Mouse (Mus musculus) hindbrain, embryonic 14.5 days (tissue): ENCODE results near the gene Pcolce2. TPM values are rescaled to one million over a fixed set of nuclear protein-coding genes. Genes with fewer than 3 reads are reported as not detected.

ENCODE experiments used
- ATAC-seq: fragments of 200-750 bp; cut with Nextera tagmentation; 2 replicates; pipeline ENCODE4 v1.8.0; 2017; ENCODE audit warnings: moderate number of reproducible peaks, mild to moderate bottlenecking, moderate TSS enrichment, moderate library complexity; ENCODE audit not compliant: low FRiP score
- DNase-seq: peaks from one replicate; pipeline ENCODE4 v3.0.0-alpha.2; 2015; ENCODE audit warnings: low spot score
- H3K27ac ChIP-seq: fragments of 300-500 bp; sonication (generic); 2 replicates; pipeline ENCODE4 v1.5.1; 2014; ENCODE audit warnings: mild to moderate bottlenecking, moderate library complexity
- H3K27me3 ChIP-seq: fragments of 300-500 bp; sonication (generic); 2 replicates; pipeline ENCODE4 v1.6.1; 2014; ENCODE audit warnings: mild to moderate bottlenecking, low read length, mixed read lengths; ENCODE audit not compliant: control insufficient read depth, insufficient read depth
- H3K36me3 ChIP-seq: fragments of 300-500 bp; sonication (generic); replicated peaks from 2 replicates; pipeline ENCODE4 v1.6.1; 2014; ENCODE audit not compliant: control insufficient read depth, insufficient read depth
- H3K4me1 ChIP-seq: fragments of 300-500 bp; sonication (generic); replicated peaks from 2 replicates; pipeline ENCODE4 v1.6.1; 2014; ENCODE audit warnings: antibody characterized with exemption, low read length, mixed read lengths; ENCODE audit not compliant: control insufficient read depth, insufficient read depth
- H3K4me2 ChIP-seq: fragments of 300-500 bp; sonication (generic); replicated peaks from 2 replicates; pipeline ENCODE4 v1.6.1; 2014; ENCODE audit warnings: mild to moderate bottlenecking, moderate library complexity
- H3K4me3 ChIP-seq: fragments of 300-500 bp; sonication (generic); replicated peaks from 2 replicates; pipeline ENCODE4 v1.5.1; 2014; ENCODE audit warnings: mild to moderate bottlenecking, low read length
- H3K9ac ChIP-seq: fragments of 300-500 bp; sonication (generic); 2 replicates; pipeline ENCODE4 v1.6.1; 2014
- H3K9me3 ChIP-seq: fragments of 300-500 bp; sonication (generic); 2 replicates; pipeline ENCODE4 v1.6.1; 2016; ENCODE audit warnings: low read length; ENCODE audit not compliant: control insufficient read depth
- WGBS: fragments of 180-500 bp; shearing (Covaris S2); extraction: QIAGEN DNeasy Blood & Tissue Kit; methylation state at CpG from one replicate; pipeline ENCODE4 v1.1.7; 2014; 5-methylcytosine and 5-hydroxymethylcytosine counted together
- polyA plus RNA-seq: library from polyadenylated mRNA; unstranded; fragments of >200 nt; fragmentation: Nextera tagmentation; extraction: Ambion mirVana; gene quantifications from 2 replicates; pipeline ENCODE4 v1.2.1, GENCODE M21; 2014

Gene Pcolce2
- polyA plus RNA-seq: 2.6 and 2.7 TPM in 2 replicates

DNA sequence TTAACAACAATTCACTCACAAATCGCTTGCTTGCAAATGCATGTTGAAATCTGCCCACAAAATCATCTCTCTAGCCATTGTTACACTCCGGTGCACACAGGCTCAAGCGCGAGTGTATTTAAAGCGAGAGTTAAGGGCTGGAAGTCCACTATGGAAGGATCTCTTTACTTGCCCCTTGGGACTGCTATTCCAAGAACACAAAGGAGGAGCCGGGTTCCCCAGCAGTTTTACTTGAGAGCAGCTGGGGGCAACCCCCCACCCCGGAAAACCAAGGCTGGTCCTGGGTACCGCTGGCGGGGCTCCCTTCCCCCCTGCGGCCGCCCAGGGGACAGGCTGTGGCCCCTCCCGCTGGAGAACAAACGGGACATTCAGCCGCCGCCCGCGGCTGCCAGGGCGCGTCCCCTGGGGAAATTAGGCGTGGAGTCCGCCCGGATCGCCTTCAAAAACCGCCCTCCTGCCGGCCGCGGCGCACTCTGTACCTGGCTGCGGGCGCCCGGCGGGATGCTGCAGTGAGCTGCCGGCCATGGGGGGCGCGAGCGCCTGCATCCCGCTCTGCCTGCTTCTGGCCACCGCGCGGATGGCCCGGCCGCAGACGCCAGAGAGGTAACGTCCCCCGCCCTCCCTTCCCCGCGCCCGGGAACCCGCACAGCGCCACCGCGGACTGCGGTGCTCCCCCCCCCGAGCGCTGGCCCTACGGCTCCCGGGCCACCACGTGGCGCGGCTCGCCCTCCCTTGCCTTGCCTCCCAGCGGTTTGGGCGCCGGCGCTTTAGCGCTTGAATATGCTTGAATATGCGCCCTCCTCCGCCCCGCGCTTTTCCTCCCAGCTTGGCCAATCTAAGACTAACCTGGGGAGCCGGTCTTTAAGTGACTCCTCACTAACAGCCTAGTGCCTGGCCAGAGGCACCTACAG is at the start of gene Pcolce2:
Gene Pcolce2, plus strand, starts transcription at position 331 of the 911 bp plus-strand sequence.
- WGBS: under 1% methylated on average over 48 of the region's 71 CpGs

DNA sequence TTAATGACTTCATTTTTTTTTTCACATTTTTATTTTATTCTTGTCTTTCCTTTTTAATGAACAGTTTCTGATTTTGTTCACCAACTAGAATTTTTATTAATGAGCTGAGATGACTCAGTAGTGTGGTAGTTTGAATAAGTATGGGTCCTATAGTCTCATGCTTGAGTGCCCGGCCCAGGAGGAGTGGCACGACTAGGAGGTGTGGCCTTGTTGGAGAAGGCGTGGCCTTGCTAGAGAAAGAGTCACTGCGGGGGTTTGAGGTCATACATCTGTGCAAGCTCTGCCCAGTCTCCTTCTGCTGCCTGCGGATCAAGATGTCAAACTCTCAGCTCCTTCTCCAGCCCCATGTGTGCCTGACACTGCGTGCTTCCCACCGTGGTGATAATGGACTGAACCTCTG is 49.3 kb upstream of the Pcolce2 start:
- H3K36me3 ChIP-seq: no peaks in the 10 kb centered on the region
- no peaks in the 10 kb centered on the region for H3K27me3 ChIP-seq
- H3K27ac ChIP-seq: no peak overlapping the region
- no peak overlapping the region for H3K4me3 ChIP-seq
- ATAC-seq (no peak), DNase-seq (no peak)
- no peak overlapping the region for H3K4me2 ChIP-seq
- no peak overlapping the region for H3K9ac ChIP-seq
- no peaks in the 10 kb centered on the region for H3K4me1 ChIP-seq
- WGBS: 85% methylated on average over 7 of the region's 7 CpGs
- H3K9me3 ChIP-seq: no peaks in the 10 kb centered on the region

More for the DNA sequence above, at the start of gene Pcolce2:
- peak; percentile 88 for ATAC-seq
- H3K9me3 ChIP-seq: no peaks in the 10 kb centered on the region
- no peaks in the 10 kb centered on the region for H3K36me3 ChIP-seq
- peak within 1 kb of the TSS; percentile 89 for H3K4me2 ChIP-seq
- H3K9ac ChIP-seq: peak within 1 kb of the TSS; percentile 84
- H3K27me3 ChIP-seq: 0 out of 2 replicates have a peak, but pooled peaks cover 8% of the 10 kb centered on the region
- peak within 1 kb of the TSS; percentile 67 for H3K4me3 ChIP-seq
- H3K4me1 ChIP-seq: peaks cover 4% of the 10 kb centered on the region
- DNase-seq: peak; percentile 65
- peak within 1 kb of the TSS; percentile 58; the same call in 1 of the 2 replicates for H3K27ac ChIP-seq

DNA sequence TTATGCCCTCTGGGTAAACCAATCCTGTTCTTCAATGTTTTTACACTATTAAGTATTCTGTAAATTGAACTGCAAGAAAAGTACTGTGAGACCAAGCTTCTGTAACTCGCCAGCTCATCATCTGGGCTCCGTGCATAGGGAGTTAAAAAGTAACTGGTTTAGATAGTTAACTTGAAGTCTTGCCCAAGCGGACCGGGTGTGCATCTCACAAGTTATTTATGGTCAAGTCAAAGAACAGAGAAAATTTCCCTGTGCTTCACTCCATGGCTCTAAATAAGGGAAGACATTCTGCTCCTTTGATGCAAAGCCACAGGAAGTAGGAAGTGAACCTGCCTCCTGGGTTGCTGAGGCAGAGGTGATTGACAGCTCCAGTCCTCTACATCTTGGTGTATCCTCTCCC is 43.1 kb upstream of the Pcolce2 start:
- DNase-seq (no peak), ATAC-seq (no peak)
- Histone ChIP-seq H3K9me3 (no peaks in the 10 kb centered on the region), H3K27ac (no peak overlapping the region), H3K27me3 (no peaks in the 10 kb centered on the region), H3K36me3 (no peaks in the 10 kb centered on the region), H3K4me1 (0 out of 2 replicates have a peak, but pooled peaks cover 4% of the 10 kb centered on the region), H3K4me2 (no peak overlapping the region), H3K4me3 (no peak overlapping the region), H3K9ac (no peak overlapping the region)
- 88% methylated on average over 4 of the region's 4 CpGs for WGBS

DNA sequence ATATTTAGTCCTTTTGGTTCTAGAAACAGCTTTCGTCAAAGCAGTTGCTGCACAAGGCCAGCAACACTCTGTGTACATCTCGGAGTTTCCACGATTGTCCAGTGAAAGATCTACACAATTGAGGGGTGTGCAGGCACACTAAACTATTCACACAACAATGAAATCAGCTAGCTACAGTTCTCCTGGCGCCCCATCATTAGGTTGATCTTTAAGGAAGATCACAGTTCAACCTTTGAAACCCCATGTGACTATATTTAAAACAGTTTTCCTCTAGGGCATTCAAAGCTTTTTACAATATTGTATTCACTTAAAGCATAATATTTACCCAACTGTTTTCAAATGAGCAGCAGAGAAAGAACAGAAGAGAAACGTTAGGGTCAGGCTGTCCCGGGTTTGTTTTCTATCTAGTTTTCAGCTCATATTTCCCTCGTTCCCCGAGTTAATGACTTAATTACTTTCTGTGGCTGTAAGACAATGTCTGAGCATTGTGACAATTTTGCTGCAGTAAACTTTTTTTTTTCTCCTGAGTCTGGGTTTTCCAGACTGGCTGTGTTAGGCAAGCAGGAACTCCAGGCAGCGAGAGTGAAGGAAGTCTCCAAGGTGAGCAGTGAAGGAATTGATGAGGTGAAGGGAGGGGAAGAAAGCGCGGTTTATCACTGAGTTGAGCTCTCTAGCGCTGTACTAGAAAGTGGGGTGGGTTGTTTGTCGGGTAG is 39.8 kb upstream of the Pcolce2 start:
- 58% methylated on average over 13 of the region's 13 CpGs for WGBS
- Histone ChIP-seq H3K9me3 (no peaks in the 10 kb centered on the region), H3K9ac (no peak overlapping the region), H3K27ac (no peak overlapping the region), H3K4me3 (no peak overlapping the region), H3K4me2 (peak overlapping the region; percentile 22), H3K36me3 (no peaks in the 10 kb centered on the region), H3K4me1 (0 out of 2 replicates have a peak, but pooled peaks cover 4% of the 10 kb centered on the region), H3K27me3 (no peaks in the 10 kb centered on the region)
- DNase-seq: no peak
- no peak for ATAC-seq

DNA sequence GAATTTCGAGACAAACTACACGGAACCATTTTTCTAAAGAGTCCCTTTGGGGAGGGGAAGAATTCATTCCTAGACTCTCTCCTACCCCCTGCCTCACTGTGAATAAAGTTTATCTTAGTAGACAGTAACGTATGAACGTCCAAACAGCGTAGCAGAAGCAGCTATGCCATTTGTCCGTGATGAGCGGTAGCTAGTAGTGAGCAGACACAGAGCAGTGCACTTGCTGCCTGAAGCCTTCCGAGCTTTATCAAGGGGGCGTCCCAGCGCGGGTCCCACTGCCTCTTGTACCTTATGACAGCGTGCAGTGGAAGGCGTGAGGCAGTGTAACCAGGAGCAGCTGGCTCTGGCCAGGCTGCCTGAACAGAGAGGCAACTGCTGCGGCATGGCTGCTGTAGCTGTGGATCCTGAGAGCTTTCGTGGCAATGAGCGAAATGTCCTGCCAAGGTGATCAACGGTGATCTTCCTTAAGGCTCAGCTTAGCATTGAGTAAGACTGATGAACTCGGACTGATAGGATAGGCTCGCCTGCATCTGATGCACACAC is 39.2 kb upstream of the Pcolce2 start:
- H3K27me3 ChIP-seq: no peaks in the 10 kb centered on the region
- H3K27ac ChIP-seq: no peak overlapping the region
- H3K9ac ChIP-seq: no peak overlapping the region
- peak overlapping the region; percentile 22 for H3K4me2 ChIP-seq
- H3K4me3 ChIP-seq: no peak overlapping the region
- DNase-seq (no peak), ATAC-seq (no peak; the same call in 1 of the 2 replicates)
- WGBS: 57% methylated on average over 19 of the region's 19 CpGs
- H3K36me3 ChIP-seq: no peaks in the 10 kb centered on the region
- H3K4me1 ChIP-seq: 0 out of 2 replicates have a peak, but pooled peaks cover 4% of the 10 kb centered on the region
- no peaks in the 10 kb centered on the region for H3K9me3 ChIP-seq

DNA sequence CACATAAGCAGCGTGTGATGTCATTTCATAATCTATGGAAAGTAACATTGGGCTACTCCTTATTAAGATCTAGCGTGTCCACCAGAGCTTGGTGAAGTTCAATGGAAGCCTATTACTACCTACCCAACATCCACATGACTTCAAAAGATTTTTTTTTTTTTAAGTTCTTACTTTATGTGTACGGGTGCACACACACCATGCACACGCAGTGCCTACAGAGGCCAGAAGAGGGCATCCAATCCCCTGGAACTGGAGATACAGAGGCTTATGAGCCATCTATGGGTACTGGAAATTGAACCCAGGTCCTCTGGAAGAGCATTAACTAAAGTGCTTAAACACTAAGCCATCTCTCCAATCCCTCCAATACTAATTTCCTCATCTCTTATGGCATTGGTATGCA is 38.0 kb upstream of the Pcolce2 start:
- Histone ChIP-seq H3K4me3 (no peak overlapping the region), H3K4me2 (no peak overlapping the region), H3K27ac (no peak overlapping the region), H3K36me3 (no peaks in the 10 kb centered on the region), H3K4me1 (0 out of 2 replicates have a peak, but pooled peaks cover 4% of the 10 kb centered on the region), H3K27me3 (no peaks in the 10 kb centered on the region), H3K9ac (no peak overlapping the region), H3K9me3 (no peaks in the 10 kb centered on the region)
- ATAC-seq (no peak), DNase-seq (no peak)
- 84% methylated on average over 4 of the region's 4 CpGs for WGBS

DNA sequence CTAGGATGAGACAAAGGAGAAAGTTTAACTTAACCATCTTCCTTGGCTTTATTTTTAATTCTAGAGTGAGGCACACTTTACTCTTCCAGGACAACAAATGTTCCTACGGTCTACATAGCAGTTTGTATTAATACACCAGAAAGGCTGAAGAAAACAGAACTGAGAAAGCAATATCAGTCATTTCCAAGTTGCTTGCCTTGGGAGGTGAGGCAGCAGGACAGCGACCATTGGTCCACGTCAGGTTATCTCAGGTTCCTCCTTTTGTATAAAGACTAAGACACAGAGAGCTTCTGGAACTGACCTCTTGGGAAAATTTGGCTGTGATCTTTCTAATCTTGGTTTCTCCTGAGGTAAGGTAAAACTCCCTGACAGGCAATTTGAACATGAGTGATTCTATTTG is 34.6 kb upstream of the Pcolce2 start:
- no peaks in the 10 kb centered on the region for H3K9me3 ChIP-seq
- no peaks in the 10 kb centered on the region for H3K27me3 ChIP-seq
- no peak for DNase-seq
- H3K36me3 ChIP-seq: no peaks in the 10 kb centered on the region
- ATAC-seq: no peak
- 0 out of 2 replicates have a peak, but pooled peaks cover 4% of the 10 kb centered on the region for H3K4me1 ChIP-seq
- H3K4me2 ChIP-seq: no peak overlapping the region
- no peak overlapping the region for H3K4me3 ChIP-seq
- H3K9ac ChIP-seq: no peak overlapping the region
- H3K27ac ChIP-seq: no peak overlapping the region
- 86% methylated on average over 3 of the region's 3 CpGs for WGBS

DNA sequence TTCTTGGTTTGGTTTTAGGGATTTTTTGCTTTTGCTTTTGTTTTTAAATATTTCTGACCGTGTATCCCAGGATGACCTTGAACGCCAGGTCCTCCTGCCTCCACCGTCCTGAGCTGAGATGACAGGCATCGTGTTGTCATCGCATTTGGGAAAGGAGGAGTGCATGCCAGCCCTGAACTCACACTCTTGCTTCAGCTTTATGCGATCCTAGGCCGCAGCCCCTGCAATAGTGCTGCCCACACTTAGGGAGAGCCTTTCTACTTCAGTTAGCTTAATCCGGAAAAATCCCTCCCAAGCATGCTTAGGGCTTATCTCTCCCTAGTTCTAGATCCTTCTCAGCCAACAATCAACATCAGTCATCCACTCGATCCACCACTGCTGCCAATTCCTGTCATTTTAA is 34.1 kb upstream of the Pcolce2 start:
- DNase-seq: no peak
- no peaks in the 10 kb centered on the region for H3K27me3 ChIP-seq
- no peak overlapping the region for H3K4me3 ChIP-seq
- H3K9me3 ChIP-seq: no peaks in the 10 kb centered on the region
- no peak overlapping the region for H3K4me2 ChIP-seq
- no peaks in the 10 kb centered on the region for H3K4me1 ChIP-seq
- WGBS: 92% methylated on average over 9 of the region's 9 CpGs
- H3K27ac ChIP-seq: no peak overlapping the region
- ATAC-seq: no peak
- no peak overlapping the region for H3K9ac ChIP-seq
- H3K36me3 ChIP-seq: no peaks in the 10 kb centered on the region

DNA sequence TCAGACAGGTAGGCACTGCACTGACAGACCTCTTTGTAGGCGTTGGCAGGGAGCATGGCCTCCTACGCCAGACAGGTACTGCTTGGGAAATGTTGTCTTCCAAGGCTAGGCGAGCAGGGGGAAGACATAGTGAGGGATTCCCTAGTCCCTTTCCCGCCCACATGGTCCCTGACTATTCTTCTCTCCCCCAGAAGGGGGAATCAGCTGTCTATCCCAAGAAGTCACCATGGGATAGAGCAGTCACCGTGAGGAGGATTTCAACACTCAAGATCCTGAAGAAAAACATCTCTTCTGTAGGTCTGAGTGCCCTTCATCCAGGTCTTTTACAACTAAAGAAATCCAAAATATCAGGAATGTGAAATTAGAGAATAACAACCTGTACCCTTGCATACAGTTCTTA is 30.2 kb upstream of the Pcolce2 start:
- H3K9me3 ChIP-seq: no peaks in the 10 kb centered on the region
- H3K9ac ChIP-seq: no peak overlapping the region
- no peak overlapping the region for H3K4me2 ChIP-seq
- H3K36me3 ChIP-seq: no peaks in the 10 kb centered on the region
- WGBS: 68% methylated on average over 5 of the region's 5 CpGs
- H3K27me3 ChIP-seq: no peaks in the 10 kb centered on the region
- H3K4me1 ChIP-seq: no peaks in the 10 kb centered on the region
- no peak overlapping the region for H3K4me3 ChIP-seq
- no peak for DNase-seq
- ATAC-seq: no peak
- H3K27ac ChIP-seq: no peak overlapping the region
